Mouse (Mus musculus): ENCODE data around the gene Ece1. TPM values are rescaled to one million over a fixed set of nuclear protein-coding genes. Genes with fewer than 3 reads are reported as not detected.
"Not testable (repeated sequence)": the region's sequence is repeated elsewhere in the genome, so short reads cannot be mapped to it uniquely, and the experiment has no call there.

The Ece1 gene
- polyA plus RNA-seq, 1 experiment from 2014 or later = 51.3 TPM

DNA sequence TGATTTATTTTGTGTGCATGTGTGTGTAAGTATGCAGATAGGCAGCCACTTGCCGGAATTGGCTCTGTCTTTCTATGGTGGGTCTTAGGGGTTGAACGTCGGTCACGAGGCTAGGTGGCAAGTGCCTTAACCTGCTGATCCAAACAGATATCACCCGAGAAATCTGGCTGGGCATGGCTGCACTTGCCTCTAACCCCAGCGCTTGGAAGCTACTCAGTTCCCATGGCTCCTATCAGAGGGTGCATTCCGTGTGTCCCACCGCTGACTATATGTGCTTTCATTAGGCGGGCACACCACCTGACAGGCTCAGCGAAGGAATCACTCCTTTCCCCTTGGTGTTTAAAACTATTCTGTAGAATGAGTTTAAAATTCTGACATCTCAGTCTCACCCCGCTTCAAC lies 30.4 kb upstream of the Ece1 start:
- Histone ChIP-seq H3K27me3 (peaks cover 34% of the 10 kb centered on the region), H3K36me3 (no peaks in the 10 kb centered on the region), H3K4me2 (no peak overlapping the region), H3K4me3 (no peak overlapping the region), H3K4me1 (replicated peaks) (peaks cover 3% of the 10 kb centered on the region; the same call in 1 of the 2 replicates), H3K27ac (no peak overlapping the region), H3K9ac (no peak overlapping the region), H3K9me3 (replicated peaks) (no peaks in the 10 kb centered on the region)
- no peak for ATAC-seq (replicated peaks; ENCODE audit: insufficient number of reproducible peaks, insufficient read depth, low FRiP score, low read depth)
- WGBS = 69% methylated on average over 11 of the region's 11 CpGs

DNA sequence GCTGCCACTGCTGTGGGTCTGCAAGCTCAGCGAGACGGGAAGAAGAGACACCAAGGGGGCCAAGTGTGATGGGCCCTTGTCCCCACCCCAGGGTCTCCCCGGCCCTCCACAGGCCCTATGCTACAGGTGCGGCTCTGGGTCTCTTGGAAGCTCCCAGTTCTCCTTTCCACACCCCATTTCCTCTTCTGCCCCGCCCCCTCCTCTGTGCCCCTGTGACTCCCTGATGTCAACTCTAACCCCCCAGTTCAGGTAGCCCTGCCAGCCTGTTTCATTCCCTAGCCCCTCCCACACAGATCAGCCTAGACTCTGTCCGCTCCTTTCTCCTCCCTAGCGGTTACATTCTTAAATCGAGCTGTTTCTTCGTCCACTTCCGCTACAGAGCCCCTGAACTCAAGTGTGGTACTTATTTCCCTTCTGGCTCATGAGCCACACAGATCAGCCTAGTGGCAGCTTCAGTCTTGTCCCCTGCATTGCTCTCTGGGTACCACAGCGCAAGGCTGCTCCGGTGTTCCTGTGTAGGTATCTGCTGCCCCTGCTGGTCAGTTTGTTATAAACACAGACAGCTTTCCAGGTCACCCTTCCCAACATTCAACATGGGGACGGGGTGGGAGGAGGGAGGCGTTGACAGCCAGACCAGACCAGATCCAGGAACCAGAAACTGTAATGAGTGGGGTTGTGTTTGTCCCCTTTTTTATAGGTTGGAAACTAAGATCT lies 26.3 kb upstream of the Ece1 start:
- 10% methylated on average over 14 of the region's 14 CpGs for WGBS
- Histone ChIP-seq H3K4me3 (no peak overlapping the region), H3K9me3 (replicated peaks) (no peaks in the 10 kb centered on the region), H3K4me1 (replicated peaks) (peaks cover 3% of the 10 kb centered on the region; the same call in 1 of the 2 replicates), H3K27me3 (peaks cover 25% of the 10 kb centered on the region; the same call in 1 of the 2 replicates), H3K36me3 (no peaks in the 10 kb centered on the region), H3K27ac (no peak overlapping the region), H3K4me2 (peak overlapping the region; percentile 30), H3K9ac (no peak overlapping the region)
- ATAC-seq (replicated peaks; ENCODE audit: insufficient number of reproducible peaks, insufficient read depth, low FRiP score, low read depth) = peak; percentile 90

DNA sequence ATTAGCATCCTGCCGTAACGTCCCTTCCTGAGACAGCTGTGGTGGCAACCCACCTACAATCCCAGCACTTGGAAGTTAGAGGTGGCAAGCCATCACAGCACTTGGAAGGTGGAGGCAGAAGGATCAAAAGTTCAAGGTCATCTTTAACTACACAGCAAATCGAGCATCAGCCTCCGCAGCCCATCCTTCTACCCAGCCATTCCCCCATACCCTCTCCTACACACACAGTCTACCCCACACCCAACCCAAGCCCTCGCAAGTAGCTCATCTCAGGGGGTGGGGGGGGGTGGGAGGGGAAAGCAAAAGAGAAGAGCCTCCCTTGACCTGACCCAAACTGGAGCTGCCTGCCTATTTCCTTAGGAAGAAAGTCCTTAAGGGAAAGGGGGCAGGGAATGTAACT lies 25.3 kb upstream of the Ece1 start:
- no peak for ATAC-seq (replicated peaks; ENCODE audit: insufficient number of reproducible peaks, insufficient read depth, low FRiP score, low read depth)
- H3K36me3 ChIP-seq = no peaks in the 10 kb centered on the region
- H3K9me3 ChIP-seq (replicated peaks) = no peaks in the 10 kb centered on the region
- H3K4me3 ChIP-seq = no peak overlapping the region
- H3K9ac ChIP-seq = no peak overlapping the region
- peaks cover 23% of the 10 kb centered on the region; the same call in 1 of the 2 replicates for H3K27me3 ChIP-seq
- peaks cover 3% of the 10 kb centered on the region; the same call in 1 of the 2 replicates for H3K4me1 ChIP-seq (replicated peaks)
- H3K27ac ChIP-seq = no peak overlapping the region
- no peak overlapping the region for H3K4me2 ChIP-seq
- WGBS = 83% methylated on average over 4 of the region's 5 CpGs

DNA sequence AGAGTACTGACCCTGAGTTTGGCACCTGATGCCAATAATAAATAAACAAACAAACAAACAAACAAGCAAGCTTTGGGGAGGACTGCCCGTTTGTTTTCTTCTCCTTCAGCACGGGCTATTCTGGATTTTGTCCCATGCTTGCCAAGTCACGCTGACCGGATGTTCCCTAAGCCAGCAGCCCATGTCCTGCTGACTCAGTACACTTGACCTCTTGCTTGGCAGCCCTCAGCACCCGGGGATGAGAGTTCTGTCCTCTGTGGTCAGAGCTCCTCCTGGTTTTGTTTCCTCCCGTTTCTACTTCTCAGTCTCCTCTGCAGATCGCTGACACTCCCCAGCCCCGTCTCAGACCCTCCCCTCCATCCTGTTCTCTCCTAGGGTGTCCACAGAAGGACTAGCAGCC lies 24.2 kb upstream of the Ece1 start:
- no peak overlapping the region for H3K4me2 ChIP-seq
- peaks cover 23% of the 10 kb centered on the region; the same call in 1 of the 2 replicates for H3K27me3 ChIP-seq
- H3K4me3 ChIP-seq = no peak overlapping the region
- no peak overlapping the region for H3K27ac ChIP-seq
- H3K9ac ChIP-seq = no peak overlapping the region
- no peak for ATAC-seq (replicated peaks; ENCODE audit: insufficient number of reproducible peaks, insufficient read depth, low FRiP score, low read depth)
- H3K36me3 ChIP-seq = no peaks in the 10 kb centered on the region
- WGBS = 73% methylated on average over 8 of the region's 8 CpGs
- H3K4me1 ChIP-seq (replicated peaks) = peaks cover 3% of the 10 kb centered on the region; the same call in 1 of the 2 replicates
- no peaks in the 10 kb centered on the region for H3K9me3 ChIP-seq (replicated peaks)

DNA sequence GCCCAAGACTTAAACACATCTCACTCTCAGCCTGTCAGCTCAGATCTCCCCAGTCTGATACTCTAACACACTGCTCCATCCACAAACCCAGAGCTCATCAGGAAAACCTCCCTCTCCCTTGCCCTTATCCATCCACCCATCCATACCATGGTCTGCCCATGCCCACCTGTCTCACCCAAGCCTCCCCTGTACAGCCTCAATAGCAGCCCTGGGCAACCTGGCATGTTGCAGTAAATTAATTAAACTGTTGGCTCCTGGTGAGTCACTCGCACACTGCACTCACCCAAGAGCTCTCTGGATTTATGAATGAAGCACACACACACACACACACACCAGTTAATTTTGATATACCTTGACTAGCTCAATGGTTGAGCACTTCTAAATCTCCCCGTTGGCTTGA lies 23.2 kb upstream of the Ece1 start:
- no peak overlapping the region for H3K4me3 ChIP-seq
- peaks cover 28% of the 10 kb centered on the region; the same call in 1 of the 2 replicates for H3K27me3 ChIP-seq
- no peak overlapping the region for H3K9ac ChIP-seq
- no peak for ATAC-seq (replicated peaks; ENCODE audit: insufficient number of reproducible peaks, insufficient read depth, low FRiP score, low read depth)
- H3K4me1 ChIP-seq (replicated peaks) = peaks cover 3% of the 10 kb centered on the region; the same call in 1 of the 2 replicates
- no peaks in the 10 kb centered on the region for H3K36me3 ChIP-seq
- no peaks in the 10 kb centered on the region for H3K9me3 ChIP-seq (replicated peaks)
- WGBS = 87% methylated on average over 2 of the region's 2 CpGs
- no peak overlapping the region for H3K27ac ChIP-seq
- no peak overlapping the region for H3K4me2 ChIP-seq

DNA sequence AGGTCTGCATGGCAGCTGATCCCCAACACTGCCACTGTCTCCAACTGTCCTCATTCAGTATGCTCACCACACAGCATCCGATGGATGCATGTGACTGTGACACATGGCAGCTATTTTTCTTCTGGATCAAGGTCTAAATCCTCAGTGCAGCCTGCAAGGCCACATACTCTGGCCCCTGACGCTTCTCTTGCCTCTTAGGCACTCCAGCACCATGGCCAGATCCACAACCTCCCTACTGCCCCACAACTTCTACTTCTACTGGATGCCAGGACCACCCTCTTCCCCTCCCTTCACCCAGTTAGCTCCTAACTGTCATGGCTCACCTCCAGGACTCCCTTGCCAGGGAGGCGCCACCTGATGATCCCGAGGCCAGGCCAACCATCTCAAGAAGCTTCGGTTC lies 22.6 kb upstream of the Ece1 start:
- ATAC-seq (replicated peaks; ENCODE audit: insufficient number of reproducible peaks, insufficient read depth, low FRiP score, low read depth) = no peak
- no peak overlapping the region for H3K27ac ChIP-seq
- no peak overlapping the region for H3K4me3 ChIP-seq
- no peak overlapping the region for H3K4me2 ChIP-seq
- peaks cover 3% of the 10 kb centered on the region; the same call in 1 of the 2 replicates for H3K4me1 ChIP-seq (replicated peaks)
- H3K9ac ChIP-seq = no peak overlapping the region
- H3K9me3 ChIP-seq (replicated peaks) = no peaks in the 10 kb centered on the region
- WGBS = 76% methylated on average over 5 of the region's 5 CpGs
- H3K36me3 ChIP-seq = no peaks in the 10 kb centered on the region
- peaks cover 28% of the 10 kb centered on the region; the same call in 1 of the 2 replicates for H3K27me3 ChIP-seq

DNA sequence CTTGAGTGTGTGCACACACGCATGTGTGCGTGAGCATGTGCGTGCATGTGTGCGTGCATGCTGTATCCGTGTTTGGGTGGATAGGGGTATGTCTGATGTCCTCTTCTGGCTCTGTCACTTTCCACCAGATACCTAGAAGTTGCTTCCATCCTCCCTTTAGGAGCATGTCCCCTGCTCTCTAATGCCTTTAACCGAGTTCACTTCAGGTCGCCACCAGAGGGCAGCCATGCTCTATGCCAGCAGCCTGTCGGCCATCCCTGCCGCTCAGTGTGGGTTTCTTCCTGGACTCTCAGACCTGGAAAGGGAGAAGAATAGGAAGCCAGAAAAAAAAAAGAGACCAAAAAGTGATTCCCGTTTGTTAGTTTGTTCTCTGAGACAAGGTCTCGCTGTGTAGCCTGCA lies 17.4 kb upstream of the Ece1 start:
- H3K4me1 ChIP-seq (replicated peaks) = no peaks in the 10 kb centered on the region
- H3K27ac ChIP-seq = no peak overlapping the region
- H3K4me3 ChIP-seq = no peak overlapping the region
- H3K9ac ChIP-seq = no peak overlapping the region
- H3K9me3 ChIP-seq (replicated peaks) = no peaks in the 10 kb centered on the region
- 19% methylated on average over 11 of the region's 11 CpGs for WGBS
- peaks cover 14% of the 10 kb centered on the region; the same call in 1 of the 2 replicates for H3K27me3 ChIP-seq
- H3K4me2 ChIP-seq = no peak overlapping the region
- H3K36me3 ChIP-seq = no peaks in the 10 kb centered on the region
- no peak for ATAC-seq (replicated peaks; ENCODE audit: insufficient number of reproducible peaks, insufficient read depth, low FRiP score, low read depth)

DNA sequence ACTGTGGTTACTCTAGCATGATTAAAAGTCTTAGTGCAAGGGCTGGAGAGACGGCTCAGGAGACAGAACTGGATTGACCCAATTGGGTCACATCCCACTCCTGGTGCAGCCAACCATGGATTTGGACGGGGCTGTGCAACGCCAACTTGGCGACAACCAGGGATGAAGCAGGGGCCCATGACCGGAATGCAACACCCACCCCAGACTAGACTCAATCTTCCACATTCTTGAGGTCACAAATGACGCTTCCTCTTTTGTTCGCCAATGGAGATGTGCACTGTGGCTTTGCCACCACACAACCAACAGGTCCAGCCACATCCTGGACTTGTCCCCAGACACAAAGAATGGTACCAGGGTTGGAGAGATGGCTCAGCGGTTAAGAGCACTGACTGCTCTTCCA lies 14.4 kb upstream of the Ece1 start:
- H3K9ac ChIP-seq; H3K9me3 ChIP-seq (replicated peaks); ATAC-seq (replicated peaks; ENCODE audit: insufficient number of reproducible peaks, insufficient read depth, low FRiP score, low read depth); H3K36me3 ChIP-seq; H3K4me1 ChIP-seq (replicated peaks); H3K4me2 ChIP-seq; H3K27me3 ChIP-seq; H3K4me3 ChIP-seq; H3K27ac ChIP-seq: not testable (repeated sequence)
- 80% methylated on average over 8 of the region's 8 CpGs for WGBS

DNA sequence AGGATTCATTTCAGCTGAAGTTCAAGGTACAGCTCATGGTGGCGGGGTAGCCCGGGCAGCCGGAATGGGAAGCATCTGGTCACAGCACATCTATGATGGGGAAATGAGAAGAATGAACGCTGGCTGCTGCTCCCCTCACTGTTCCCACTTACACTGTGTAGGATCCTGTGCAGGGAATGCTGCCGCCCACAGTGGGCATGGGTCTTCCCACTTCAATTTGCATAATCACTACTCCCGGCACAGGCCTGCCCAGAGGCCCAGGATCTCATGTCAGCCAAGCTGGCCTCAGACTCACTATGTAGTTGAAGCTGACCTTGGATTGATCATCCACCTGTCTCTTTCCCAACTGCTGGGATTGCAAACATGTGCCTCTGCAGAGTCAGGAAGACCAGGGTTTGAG lies 11.9 kb upstream of the Ece1 start:
- Histone ChIP-seq H3K4me2 (no peak overlapping the region), H3K36me3 (no peaks in the 10 kb centered on the region), H3K4me1 (replicated peaks) (no peaks in the 10 kb centered on the region), H3K9me3 (replicated peaks) (no peaks in the 10 kb centered on the region; the same call in 1 of the 2 replicates), H3K9ac (no peak overlapping the region), H3K4me3 (no peak overlapping the region), H3K27me3 (no peaks in the 10 kb centered on the region), H3K27ac (no peak overlapping the region)
- no peak for ATAC-seq (replicated peaks; ENCODE audit: insufficient number of reproducible peaks, insufficient read depth, low FRiP score, low read depth)
- WGBS = 91% methylated on average over 6 of the region's 6 CpGs

DNA sequence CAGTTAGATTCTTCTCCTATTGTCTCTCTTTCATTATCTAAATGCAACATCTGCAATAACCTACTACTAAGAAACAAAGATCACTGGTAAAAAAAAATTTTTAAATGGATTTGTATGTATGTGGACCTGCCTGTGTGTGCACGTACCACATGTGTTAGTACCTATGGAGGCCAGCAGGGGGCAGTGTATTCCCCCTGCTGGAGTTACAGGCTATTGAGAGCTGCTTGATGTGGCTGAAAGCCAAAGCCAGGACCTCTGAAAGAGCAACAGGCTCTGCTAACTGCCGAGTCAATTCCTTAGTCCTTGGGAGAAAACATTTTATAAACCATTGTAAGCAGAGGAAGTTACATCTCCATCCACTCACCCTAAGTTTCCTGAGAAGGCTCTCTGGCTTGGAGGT lies 10.6 kb upstream of the Ece1 start:
- 44% methylated on average over 2 of the region's 2 CpGs for WGBS
- no peak for ATAC-seq (replicated peaks; ENCODE audit: insufficient number of reproducible peaks, insufficient read depth, low FRiP score, low read depth)
- no peak overlapping the region for H3K27ac ChIP-seq
- H3K4me2 ChIP-seq = no peak overlapping the region
- no peaks in the 10 kb centered on the region for H3K4me1 ChIP-seq (replicated peaks)
- no peaks in the 10 kb centered on the region; the same call in 1 of the 2 replicates for H3K9me3 ChIP-seq (replicated peaks)
- no peak overlapping the region for H3K9ac ChIP-seq
- no peaks in the 10 kb centered on the region for H3K27me3 ChIP-seq
- no peaks in the 10 kb centered on the region for H3K36me3 ChIP-seq
- H3K4me3 ChIP-seq = no peak overlapping the region

DNA sequence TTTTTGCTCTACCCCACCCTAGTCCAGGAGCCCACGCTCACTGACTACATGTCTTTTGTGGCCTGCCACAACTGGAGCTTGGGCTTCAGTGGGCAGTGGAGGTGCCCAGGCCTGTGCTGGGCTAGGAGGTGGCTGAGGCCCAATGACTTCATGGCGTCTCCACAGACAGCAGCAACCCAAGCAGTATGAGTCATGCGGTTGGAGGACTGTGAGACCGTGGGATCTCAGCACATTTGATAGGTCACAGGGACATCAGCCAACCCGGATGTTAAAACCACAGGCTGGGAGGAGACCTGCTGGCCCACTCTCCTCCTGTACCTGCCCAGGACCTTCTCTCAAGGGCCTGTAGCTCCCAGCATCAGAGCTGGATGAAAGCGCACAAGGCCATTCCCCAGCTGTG lies 8.2 kb upstream of the Ece1 start:
- Histone ChIP-seq H3K27me3 (no peaks in the 10 kb centered on the region), H3K36me3 (no peaks in the 10 kb centered on the region), H3K4me2 (no peak overlapping the region), H3K4me1 (replicated peaks) (no peaks in the 10 kb centered on the region), H3K4me3 (no peak overlapping the region), H3K9me3 (replicated peaks) (no peaks in the 10 kb centered on the region; the same call in 1 of the 2 replicates), H3K27ac (no peak overlapping the region), H3K9ac (no peak overlapping the region)
- 65% methylated on average over 6 of the region's 6 CpGs for WGBS
- ATAC-seq (replicated peaks; ENCODE audit: insufficient number of reproducible peaks, insufficient read depth, low FRiP score, low read depth) = no peak

DNA sequence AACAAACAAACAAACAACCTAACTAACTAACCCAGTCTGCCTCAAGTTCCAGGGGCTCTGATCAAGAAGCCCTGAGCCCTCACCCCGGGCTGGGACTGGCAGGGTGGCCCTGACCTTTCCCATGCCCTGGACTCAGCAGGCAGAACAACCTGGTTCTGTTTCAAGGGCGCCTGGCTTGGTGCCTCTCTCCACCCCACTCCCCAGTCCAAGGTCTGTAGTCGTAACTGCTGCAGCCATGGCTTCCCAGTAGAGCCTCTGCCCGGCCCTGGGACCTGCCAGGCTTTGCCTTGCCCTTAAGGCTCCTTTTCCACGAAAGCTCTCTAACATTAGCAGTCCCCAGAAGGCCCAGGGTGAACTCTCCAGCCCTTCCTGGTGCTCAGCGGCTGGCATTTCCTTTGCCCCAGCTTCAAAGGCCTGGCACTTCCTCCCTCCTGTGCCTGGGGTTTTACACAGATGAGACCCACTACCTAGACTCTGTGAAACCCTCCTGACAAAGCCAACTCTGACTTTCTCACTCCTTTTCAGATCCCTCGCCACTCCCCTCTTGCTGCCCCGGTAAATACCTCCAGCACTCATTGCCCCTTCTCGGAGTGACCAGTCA lies 6.2 kb upstream of the Ece1 start:
- Histone ChIP-seq H3K9me3 (replicated peaks) (no peaks in the 10 kb centered on the region), H3K4me2 (no peak overlapping the region), H3K4me3 (no peak overlapping the region), H3K9ac (no peak overlapping the region), H3K27me3 (no peaks in the 10 kb centered on the region), H3K36me3 (no peaks in the 10 kb centered on the region), H3K27ac (no peak overlapping the region), H3K4me1 (replicated peaks) (no peaks in the 10 kb centered on the region)
- ATAC-seq (replicated peaks; ENCODE audit: insufficient number of reproducible peaks, insufficient read depth, low FRiP score, low read depth) = no peak
- 69% methylated on average over 9 of the region's 9 CpGs for WGBS
